Mouse (Mus musculus) brown adipose tissue, adult 24 weeks (tissue): Measurements from ENCODE around the gene Cdk17. TPM values are rescaled to one million over a fixed set of nuclear protein-coding genes. Genes with fewer than 3 reads are reported as not detected.

ENCODE experiments used
- H3K27ac ChIP-seq: fragments of 200-500 bp; replicated peaks from 2 replicates; pipeline ENCODE4 v1.5.1; 2012; ENCODE audit warnings: low read depth, mild to moderate bottlenecking, low read length
- H3K4me1 ChIP-seq: fragments of 200-500 bp; 2 replicates; pipeline ENCODE4 v1.6.1; 2012; ENCODE audit warnings: low read length, mixed read lengths; ENCODE audit not compliant: control insufficient read depth, insufficient read depth, insufficient read length
- H3K4me3 ChIP-seq: fragments of 200-500 bp; 2 replicates; pipeline ENCODE4 v1.5.1; 2012; ENCODE audit warnings: low read depth, mild to moderate bottlenecking, low read length, moderate library complexity; ENCODE audit not compliant: insufficient read depth
- polyA plus RNA-seq: library from polyadenylated mRNA; stranded (reverse); fragments of >200 nt; gene quantifications from 2 replicates; pipeline ENCODE4 v1.2.4, GENCODE M21; 2012; ENCODE audit not compliant: missing spikeins, insufficient read depth, insufficient read length

Cdk17 gene
- polyA plus RNA-seq: 23.6 and 27.1 TPM in 2 replicates

DNA sequence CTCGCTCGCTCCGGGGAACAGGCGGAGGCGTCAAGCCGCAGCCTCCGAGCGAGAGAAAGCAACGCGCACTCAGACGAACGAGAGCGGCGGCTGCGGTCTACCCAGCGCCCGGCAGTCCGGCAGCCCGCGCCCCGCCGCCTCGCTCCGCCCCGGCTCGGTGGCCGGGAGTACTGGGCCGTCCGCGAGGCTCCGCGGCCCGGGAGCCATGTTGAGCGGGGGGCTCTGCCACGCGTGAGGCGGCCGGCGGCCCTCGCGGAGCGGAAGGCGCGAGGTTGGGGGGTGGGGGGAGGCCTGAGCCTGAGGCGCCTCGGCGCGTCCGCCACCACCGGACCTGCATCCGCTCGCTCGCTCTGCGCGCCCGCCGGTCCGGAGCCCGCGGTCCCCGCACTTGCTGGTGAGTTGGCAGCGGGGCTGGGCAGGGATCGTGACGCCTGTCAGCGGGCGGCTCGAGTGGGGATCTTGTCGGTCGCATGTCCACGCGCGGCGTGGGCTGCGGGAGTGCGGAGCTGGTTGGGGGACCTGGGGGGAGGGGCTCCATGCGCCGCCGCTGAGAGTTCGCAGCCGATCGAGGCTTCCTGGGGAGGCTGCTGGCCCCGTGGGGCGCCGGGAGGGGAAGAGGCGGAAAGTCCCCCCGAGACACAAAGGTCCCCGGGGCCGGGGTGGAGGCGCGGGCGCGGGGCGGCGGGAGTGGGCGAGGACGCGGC lies at the start of gene Cdk17:
Gene Cdk17, plus strand, starts transcription at position 69 of the 704 bp plus-strand sequence.
- Histone ChIP-seq H3K4me3 (peak within 1 kb of the TSS; percentile 89), H3K27ac (peak within 1 kb of the TSS; percentile 99), H3K4me1 (peaks cover 10% of the 10 kb centered on the region)

DNA sequence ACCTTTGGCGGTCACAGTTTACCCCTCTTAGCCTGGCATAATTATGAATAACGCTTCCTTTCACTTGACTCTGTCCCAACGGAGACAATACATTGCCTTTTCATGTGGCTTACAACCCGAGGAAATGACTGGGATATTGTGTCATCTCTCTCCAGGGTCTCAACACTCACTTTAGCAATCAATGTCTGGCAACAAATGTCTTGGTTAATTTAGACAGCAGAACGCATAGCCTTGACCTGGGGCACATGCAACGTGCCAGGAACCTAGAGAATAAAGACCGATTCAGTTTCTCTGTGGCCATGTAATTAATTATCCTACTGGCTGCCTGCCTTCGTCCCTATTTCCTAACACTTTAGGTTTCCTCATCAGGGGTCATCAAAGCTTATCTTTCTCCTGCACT lies 49.3 kb upstream of the Cdk17 start:
- Histone ChIP-seq H3K27ac (peak overlapping the region; percentile 64), H3K4me3 (no peak overlapping the region), H3K4me1 (peaks cover 3% of the 10 kb centered on the region; the same call in 1 of the 2 replicates)

DNA sequence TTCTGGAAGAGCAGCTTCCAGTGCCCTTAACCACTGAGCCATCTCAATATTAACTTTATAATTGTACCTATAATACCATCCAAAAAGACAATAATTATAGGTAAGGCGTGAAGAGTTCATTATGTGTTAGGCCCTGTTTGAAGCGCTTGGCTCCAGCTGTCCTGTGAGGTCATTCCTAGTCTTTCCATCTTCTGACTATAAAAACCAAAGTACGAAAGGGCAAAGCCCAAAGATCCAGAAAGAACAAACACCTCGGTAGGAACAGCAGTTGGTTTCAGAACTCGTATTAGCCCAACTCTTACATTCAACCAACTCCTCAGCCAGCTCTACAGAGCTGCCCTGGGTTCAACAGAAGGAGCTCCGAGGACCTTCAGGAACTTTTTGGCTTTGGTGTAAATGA lies 48.7 kb upstream of the Cdk17 start:
- Histone ChIP-seq H3K4me1 (peaks cover 3% of the 10 kb centered on the region; the same call in 1 of the 2 replicates), H3K4me3 (no peak overlapping the region), H3K27ac (no peak overlapping the region)

DNA sequence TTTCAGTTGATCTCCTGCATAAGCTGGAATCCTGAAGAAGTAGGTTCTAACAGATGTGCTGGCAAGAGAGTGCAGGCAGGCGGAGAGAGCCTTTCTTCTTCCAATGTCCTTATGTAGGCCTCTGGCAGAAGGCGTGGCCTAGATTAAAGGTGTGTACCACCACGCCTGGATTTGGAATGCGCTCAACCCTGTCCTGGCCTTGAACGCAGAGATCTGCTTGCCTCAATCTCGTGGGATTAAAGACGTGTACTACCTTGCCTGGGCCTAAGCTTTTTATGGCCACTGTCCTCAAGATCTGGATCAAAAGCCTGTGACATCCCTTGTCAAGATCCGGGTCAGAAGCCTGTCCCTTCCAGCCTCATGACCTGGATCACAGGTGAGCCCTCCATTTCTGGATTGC lies 46.7 kb upstream of the Cdk17 start:
- Histone ChIP-seq H3K27ac (no peak overlapping the region), H3K4me3 (no peak overlapping the region), H3K4me1 (peaks cover 3% of the 10 kb centered on the region; the same call in 1 of the 2 replicates)

DNA sequence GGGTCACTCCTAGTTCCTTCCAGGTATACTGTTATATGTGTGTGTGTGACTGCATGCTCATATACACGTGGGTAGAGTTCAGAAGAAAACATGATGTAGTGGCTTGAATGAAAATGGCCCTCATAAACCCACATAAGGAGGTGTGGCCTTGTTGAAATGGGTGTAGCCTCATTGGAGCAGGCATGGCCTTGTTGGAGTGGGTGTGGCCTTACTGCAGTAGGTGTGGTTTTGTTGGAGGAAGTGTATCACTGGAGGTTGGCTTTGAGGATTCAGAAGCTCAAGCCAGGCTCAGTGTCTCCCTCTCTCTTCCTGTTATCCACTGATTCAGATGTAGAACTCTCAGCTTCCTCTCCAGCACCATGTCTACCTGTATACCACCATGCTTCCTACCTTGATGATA lies 45.9 kb upstream of the Cdk17 start:
- Histone ChIP-seq H3K4me1 (peaks cover 3% of the 10 kb centered on the region; the same call in 1 of the 2 replicates), H3K27ac (no peak overlapping the region)

DNA sequence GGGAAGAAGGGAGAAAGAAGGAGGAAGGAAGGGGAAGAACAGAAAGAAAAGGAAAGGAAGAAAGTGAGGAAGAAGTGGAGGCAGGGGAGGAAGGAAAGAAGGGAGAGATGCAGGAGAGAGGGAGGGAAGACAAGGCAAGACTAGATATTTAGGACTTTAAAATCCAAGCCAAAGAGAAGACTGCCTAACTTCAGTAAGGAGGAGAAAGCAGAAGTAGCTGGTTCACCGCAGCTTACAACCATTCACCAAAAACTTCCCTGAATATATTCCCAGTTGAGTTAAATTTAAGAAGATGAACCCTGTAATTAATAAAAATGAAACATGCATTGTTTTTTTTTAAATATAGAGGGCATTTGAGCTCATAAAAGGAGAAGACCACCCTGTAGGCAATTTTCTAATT lies 44.9 kb upstream of the Cdk17 start:
- H3K27ac ChIP-seq: no peak overlapping the region

More for the DNA sequence above, 45.9 kb upstream of the Cdk17 start:
- H3K4me3 ChIP-seq: no peak overlapping the region

DNA sequence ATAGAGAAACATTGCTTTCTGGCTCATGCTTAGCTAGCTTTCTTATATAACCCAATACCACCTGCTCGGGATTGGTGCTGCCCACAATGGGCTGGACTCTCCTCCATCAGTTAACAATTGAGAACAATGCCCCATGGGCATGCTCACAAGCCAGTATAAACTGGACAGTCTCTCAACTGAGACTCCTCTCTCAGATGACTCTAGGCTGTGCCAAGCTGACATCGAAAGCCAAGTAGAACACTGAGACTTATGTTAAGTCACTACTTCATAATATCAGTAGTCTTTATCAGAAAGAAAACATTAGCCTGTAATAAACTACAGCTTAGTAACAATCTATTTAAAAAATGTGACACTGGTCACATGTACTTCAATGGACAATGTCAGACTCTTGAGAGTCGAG lies 44.0 kb upstream of the Cdk17 start:
- Histone ChIP-seq H3K4me1 (peaks cover 4% of the 10 kb centered on the region), H3K4me3 (no peak overlapping the region), H3K27ac (peak overlapping the region; percentile 26; the same call in 1 of the 2 replicates)

More for the DNA sequence above, 44.9 kb upstream of the Cdk17 start:
- Histone ChIP-seq H3K4me1 (peaks cover 3% of the 10 kb centered on the region; the same call in 1 of the 2 replicates), H3K4me3 (no peak overlapping the region)

DNA sequence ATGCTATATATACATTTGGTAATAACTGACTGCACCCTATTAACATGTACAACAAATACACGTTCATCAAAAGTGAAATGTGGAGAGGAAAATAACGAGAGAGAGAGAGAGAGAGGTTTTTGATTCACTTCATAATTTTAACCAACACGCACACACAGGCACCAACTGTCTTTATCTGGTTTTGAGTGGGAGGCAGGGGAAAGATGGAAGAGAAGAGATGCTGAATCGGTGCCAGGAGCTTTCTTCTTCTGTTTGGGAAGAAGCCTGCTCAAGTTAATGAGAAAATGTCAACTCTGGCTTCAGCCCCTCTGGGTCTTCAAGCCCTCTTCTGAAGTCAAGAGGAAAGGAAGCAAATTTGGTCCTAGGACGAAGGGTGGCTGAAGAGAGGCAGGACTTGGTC lies 40.9 kb upstream of the Cdk17 start:
- Histone ChIP-seq H3K27ac (no peak overlapping the region), H3K4me1 (peaks cover 19% of the 10 kb centered on the region), H3K4me3 (no peak overlapping the region)

DNA sequence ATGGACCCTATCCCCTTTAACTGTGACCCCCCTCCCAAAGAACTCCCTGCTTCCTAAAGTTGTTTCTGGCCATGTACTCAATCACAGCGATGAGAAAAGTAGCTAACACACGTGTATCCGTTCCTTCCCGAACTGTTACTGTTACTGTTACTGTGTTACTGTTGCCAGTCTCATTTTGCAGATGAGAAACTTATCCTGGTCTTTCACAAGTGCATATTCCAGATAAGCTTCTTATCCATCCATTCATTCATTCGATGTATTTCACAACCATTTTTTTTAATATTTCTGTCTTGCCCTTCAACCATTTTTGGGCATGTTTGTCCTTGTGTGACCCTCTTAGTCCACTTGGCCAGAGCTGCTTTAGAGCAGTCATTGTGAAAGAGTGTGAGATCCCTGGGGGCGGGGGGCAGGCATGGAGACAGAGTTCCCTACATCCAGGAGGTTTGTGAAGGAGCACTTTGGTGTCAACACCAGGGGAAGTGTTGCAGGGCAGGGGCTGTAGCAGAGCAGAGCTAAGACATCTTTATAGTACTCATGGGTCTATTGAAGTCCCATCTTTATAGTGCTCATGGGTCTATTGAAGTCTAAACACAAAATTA lies 39.3 kb upstream of the Cdk17 start:
- Histone ChIP-seq H3K4me1 (peaks cover 19% of the 10 kb centered on the region), H3K27ac (peak overlapping the region; percentile 83), H3K4me3 (no peak overlapping the region)

DNA sequence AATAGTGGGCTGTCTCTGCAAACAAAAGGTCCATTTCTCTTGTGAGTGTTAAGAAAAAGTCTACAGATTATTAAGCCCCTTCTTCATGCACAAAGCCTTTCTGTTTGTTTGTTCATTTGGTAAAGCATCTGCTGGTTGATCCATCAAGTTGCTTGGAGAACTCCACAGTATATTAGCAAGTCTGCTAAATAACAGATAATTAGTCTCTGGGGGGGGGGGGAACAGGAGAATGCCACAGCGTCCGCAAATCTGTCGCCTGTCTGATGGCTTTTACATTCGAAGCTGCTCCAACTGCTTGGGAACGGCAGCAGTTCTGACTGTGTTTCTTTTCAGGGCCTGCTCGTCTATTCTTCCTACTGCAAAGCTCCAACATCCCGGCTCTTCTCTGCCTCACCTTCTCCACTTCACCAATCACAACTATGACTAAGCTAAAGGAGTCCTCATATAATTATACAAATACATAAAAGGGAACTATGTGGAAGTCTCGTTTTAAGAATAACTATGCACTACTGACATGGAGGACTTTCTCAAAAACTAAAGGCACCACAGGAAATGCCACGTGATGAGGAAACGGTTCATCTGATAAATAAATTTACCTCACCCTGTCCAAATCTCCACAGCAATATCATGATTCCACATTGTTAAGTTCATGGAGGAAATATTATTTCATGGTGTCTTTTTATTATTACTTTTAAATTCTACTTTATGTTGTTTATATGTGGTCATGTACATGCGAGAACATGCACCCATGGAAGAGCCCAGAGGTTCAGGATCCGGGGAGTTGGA lies 38.1 kb upstream of the Cdk17 start:
- Histone ChIP-seq H3K4me1 (peaks cover 19% of the 10 kb centered on the region), H3K4me3 (no peak overlapping the region), H3K27ac (peak overlapping the region; percentile 94)

DNA sequence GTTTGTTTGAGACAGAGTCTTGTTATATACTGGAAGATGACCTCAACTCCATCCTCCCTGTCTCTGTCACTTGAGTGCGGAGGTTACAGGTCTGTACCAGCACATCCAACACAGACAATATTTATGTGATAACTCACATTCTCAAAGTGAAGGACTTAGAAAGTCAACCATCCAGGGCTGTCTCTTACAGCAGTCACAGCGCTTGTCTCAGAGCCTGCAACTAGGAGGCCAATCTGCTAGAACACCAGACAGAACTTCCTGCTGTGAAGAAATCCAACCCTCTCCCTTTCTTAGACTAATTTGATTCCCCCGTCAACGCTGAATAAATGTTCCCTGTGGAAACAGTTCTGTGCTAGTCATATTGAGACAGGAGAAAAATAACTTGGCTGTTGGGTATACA lies 37.4 kb upstream of the Cdk17 start:
- no peak overlapping the region for H3K4me3 ChIP-seq
- peak overlapping the region; percentile 94 for H3K27ac ChIP-seq
- H3K4me1 ChIP-seq: peaks cover 19% of the 10 kb centered on the region

DNA sequence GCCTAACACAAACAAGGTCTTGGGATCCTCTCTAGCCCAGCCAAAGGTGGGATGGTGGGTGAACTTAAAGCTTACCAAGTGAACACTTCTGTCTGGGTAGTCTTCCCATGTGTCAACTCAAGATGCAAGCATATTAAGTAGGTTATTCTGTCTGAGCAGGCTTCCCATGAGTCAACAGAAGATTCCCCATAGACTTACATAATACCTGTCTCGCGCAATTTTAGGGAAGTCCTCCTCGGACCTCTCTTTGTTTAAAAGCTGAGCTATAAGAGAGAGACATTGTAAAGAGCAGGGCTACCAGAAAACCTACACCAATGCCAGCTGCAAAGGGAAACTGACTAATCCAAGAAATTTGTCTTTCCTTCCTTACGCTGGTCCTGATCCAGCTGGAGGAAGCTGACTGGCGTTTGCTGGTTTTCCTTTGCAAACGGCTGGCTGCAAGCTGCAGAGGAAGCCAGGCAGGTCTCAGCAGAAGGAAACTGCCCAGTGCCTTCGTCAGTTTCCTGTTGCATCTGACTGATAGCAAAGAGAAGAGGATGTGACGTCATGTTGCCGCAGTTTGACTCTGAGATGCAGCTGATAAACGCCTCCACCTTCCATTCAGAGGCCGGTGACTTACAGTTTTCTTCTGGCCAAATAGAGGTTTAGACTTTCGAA lies 36.6 kb upstream of the Cdk17 start:
- Histone ChIP-seq H3K4me3 (peak overlapping the region; percentile 39; the same call in 1 of the 2 replicates), H3K4me1 (peaks cover 19% of the 10 kb centered on the region), H3K27ac (peak overlapping the region; percentile 94)

DNA sequence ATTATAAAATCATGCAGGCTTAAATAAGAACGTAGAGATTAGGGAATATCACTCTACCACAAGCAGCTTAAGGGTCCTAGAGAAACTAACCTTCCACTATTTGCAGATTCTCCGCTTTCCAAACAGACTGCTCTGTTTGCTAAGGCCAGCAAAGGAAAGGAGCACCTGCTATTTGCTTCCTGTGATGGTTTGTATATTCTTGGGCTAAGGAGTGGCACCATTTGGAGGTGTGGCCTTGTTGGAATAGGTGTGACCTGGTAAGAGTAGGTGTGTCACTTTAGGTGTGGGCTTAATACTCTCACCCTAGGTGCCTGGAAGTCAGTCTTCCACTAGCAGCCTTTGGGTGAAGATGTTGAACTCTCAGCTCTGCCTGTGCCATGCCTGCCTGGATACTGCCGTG lies 34.6 kb upstream of the Cdk17 start:
- Histone ChIP-seq H3K4me3 (no peak overlapping the region), H3K27ac (no peak overlapping the region), H3K4me1 (peaks cover 17% of the 10 kb centered on the region)

DNA sequence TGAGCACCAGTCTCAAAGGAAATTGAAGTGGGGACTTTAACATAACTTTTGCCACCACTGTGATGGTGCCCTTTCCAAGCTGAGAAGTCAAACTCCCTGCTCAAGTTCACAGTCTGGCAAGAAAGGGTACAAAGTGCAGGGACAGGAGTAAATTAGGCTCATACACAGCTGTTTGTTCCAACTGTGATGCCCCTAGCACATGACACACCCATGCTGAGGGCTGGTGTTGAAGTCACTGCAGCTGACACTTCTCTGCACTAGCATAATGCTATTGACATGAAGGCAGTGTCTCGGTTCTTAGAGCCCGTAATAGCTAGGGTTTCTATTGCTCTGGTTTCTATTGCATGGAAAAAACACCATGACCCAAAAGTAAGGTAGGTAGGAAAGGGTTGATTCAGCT lies 32.1 kb upstream of the Cdk17 start:
- H3K27ac ChIP-seq: no peak overlapping the region
- no peak overlapping the region for H3K4me3 ChIP-seq
- peaks cover 3% of the 10 kb centered on the region; the same call in 1 of the 2 replicates for H3K4me1 ChIP-seq

DNA sequence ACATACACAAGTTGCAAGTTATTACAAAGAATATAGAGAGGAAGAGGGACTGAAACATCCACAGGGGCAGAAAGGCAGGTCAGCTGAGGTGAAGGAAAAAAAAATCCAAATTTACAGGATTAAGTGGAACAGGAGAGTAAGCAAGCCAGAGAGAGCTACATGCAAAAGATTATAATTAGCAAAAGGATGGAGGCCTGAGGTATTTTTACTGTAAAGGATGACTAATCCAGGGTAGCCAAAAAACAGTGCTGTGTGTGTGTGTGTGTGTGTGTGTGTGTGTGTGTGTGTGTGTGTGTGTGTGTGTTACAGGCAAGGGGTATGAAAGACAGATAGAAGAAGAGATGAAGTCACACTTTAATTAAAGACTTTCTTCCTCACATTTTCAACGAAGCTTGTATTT lies 31.3 kb upstream of the Cdk17 start:
- Histone ChIP-seq H3K4me3 (no peak overlapping the region), H3K27ac (no peak overlapping the region), H3K4me1 (no peaks in the 10 kb centered on the region; the same call in 1 of the 2 replicates)
